Mouse (Mus musculus) olfactory bulb, adult 2 months (tissue): ENCODE results near the gene Mtx1.
A peak's percentile ranks its signal among the peaks of the same experiment; 100 is the strongest.

Experiments used
- CTCF ChIP-seq: fragments of 200-500 bp; IDR thresholded peaks from 2 replicates; pipeline ENCODE4 v1.5.1; 2012; ENCODE audit warnings: low read depth, mild to moderate bottlenecking, low read length, moderate library complexity; ENCODE audit not compliant: insufficient read depth
- POLR2A ChIP-seq: fragments of 200-500 bp; IDR thresholded peaks from 2 replicates; pipeline ENCODE4 v1.6.1; 2012; ENCODE audit warnings: mild to moderate bottlenecking, low read depth, low read length, moderate library complexity; ENCODE audit not compliant: insufficient read depth

DNA sequence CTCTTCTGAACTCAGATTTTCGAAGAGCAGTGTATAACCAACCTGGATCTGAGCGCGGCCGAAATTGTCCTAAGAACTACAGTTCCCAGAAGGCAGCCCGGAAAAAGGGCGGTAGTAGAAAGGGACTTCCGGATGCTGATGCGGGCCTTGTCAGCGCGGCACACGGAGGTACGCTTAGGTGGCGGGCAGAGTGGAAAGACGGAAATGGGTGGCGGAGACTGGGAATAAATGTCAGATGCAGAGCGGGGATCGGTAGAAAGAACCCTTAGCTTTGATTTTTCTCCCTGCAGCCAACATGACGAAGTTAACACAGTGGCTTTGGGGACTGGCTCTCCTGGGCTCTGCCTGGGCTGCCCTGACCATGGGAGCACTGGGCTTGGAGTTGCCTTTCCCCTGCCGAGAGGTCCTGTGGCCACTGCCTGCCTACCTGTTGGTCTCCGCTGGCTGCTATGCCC, 39.6 kb upstream of the Mtx1 start:
- TF ChIP-seq CTCF (no peak), POLR2A (peak; percentile 76)
